Mouse (Mus musculus) adrenal gland, postnatal 4 days (tissue): ENCODE measurements around the gene Gm16181. TPM values are rescaled to one million over a fixed set of nuclear protein-coding genes. Genes with fewer than 3 reads are reported as not detected.
"Not testable (repeated sequence)": the region's sequence is repeated elsewhere in the genome, so short reads cannot be mapped to it uniquely, and the experiment has no call there.

Experiments used
- DNase-seq, 2 experiments: peaks; one replicate each; pipeline ENCODE4 v3.0.0; 2021 to 2022; ENCODE audit warnings: low spot score in 2 of 2, mixed read lengths in 2 of 2
- total RNA-seq, 2 experiments: library from RNA; stranded (reverse); gene quantifications; 2 replicates each; pipeline ENCODE4 v1.2.3; 2021

Gm16181 gene
- total RNA-seq, 2 experiments from 2014 or later, result not detected

DNA sequence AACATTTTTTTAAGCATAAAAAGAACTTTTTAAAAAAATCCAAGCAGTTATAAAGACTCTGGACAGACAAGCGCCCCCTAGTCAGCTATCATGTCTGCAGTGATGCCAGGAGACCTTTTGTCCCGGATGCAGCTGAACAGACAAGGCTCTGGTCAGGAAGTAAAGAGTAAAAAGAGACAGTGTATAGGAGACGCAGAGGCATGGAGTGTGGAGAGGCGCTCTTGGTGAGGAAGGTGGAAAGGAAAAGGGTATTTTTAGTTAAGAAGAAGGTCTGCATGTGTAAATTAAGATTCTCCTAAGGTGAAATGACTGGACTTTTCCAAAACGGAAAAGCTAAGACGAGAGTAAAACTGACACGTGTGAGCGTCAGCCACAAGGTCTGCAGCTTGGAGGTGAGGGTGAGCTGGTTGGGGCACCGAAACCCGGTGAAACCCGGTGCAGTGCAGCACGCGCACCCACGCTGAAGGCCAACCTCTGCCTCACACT is 6.0 kb downstream of the Gm16181 start:
- DNase-seq, result no peak

GRCm38 (mm10) chr17:35231022-35231421 is 10.4 kb downstream of the Gm16181 start:
- no peak for DNase-seq

- peak; percentile 76 to 77 for DNase-seq
These were observed 11.4 kb downstream of the Gm16181 start for GRCm38 (mm10) chr17:35232043-35232442.

DNA sequence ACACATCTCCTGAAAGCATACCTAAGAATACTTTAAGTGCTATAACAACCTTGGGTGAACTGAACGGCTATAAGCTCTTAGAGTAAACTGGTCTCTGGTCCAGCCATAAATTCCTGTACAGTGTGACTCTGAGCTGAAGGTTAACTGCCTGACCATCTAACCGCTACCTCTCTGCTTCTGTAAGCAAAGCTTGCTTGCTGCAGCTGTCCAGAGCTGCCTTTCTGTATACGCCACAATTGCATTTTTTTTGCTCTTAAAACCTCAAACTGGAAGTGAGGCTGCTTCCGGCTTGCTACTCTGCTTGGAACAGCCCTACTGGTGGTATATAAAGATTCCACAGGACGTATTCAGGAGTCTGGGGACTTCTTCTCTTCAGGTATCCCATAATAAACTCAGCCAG is 12.0 kb downstream of the Gm16181 start:
- DNase-seq, result no peak

DNA sequence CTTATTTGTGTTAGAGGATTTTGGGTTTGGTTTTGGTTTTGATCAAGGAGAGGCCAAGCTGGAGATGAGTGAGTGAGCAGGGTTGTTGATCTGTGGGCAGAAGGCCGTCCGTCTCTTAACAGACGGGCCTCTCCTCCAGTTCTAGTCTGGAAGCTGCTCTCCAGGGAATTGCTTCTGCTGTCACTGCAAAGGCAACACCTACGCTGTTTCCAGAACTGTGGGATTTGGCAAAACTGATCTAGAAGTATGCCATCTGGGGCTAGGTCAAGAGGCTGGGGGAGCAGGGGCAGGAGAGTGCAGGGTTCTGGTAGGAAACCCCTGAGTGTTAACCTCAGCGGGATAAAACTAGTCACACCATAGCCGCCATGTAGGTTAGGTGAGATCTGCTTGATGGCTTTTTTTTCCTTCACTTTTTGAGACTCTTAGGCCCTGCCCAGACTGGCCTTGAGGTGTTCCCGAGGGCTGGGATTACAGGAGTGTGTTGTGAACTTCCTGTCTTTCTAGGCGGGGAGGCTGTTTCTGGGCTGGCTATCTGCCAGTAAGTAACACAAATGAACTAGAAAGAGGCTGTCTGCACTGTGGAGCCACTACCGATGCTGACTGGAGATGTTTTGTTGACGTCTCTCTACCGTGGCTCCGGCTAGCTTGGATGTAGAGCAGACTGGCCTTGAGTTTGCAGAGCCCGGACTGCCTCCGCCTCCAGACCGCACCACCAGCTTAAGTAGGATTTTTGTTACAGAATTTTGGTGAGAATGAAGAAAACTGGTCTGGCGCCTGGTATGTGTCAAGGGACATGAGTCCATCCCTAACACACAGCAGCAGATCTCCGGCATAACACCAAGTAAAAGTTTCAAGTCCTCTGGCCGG is 12.7 kb downstream of the Gm16181 start, which contains the start of gene Atp6v1g2:
TSS of gene Atp6v1g2 (plus strand) at position 547 of the 867 bp plus-strand sequence.
- no peak for DNase-seq

GRCm38 (mm10) chr17:35234090-35234489 is 13.5 kb downstream of the Gm16181 start:
- DNase-seq, result not testable (repeated sequence)

- no peak for DNase-seq
These were observed 14.3 kb downstream of the Gm16181 start for GRCm38 (mm10) chr17:35234903-35235302.

DNA sequence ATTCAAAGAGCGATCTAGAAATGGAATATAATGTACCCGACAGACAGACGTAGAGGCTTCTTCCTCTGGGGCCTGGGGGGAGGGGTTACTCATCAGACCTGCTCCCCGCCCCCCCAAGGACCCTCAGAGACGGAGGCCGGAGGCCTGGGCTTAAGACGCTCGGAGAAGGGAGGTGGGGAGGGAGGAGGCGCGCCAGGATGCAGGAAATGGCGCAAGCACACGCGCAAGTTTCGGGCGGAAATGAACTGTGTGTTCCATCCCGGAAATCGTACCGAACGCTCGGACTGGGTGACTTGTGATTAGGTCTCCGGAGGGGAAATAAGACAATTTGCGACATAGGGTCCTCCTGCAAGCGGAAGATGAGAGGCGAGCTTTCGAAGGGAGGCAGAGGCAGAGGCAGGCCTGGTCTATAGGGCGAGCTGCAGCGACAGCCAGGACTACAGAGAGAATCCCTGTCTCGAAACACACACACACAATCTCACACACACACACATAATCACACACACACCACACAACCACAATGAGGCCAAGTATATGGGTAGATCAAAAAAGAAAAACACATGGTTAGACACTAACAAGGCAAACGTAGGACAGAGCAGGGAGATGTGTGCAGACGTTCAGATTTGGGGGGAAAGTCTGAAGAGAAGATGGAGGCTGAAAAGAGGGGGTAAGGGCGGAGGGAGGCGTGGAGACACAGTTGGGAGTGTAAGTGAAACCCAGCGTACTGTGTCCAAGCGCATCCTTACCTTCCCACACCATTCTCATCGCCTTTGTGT is 15.2 kb downstream of the Gm16181 start, which contains the start of gene Nfkbil1:
TSS of gene Nfkbil1 (minus strand) at position 179 of the 776 bp plus-strand sequence.
- peak; percentile 60 to 81 for DNase-seq

- DNase-seq, result peak; percentile 95
These were observed 15.7 kb downstream of the Gm16181 start for GRCm38 (mm10) chr17:35236390-35236746.

GRCm38 (mm10) chr17:35236996-35237395 is 16.4 kb downstream of the Gm16181 start:
- no peak for DNase-seq

- DNase-seq, result no peak
These were observed 16.9 kb downstream of the Gm16181 start for GRCm38 (mm10) chr17:35237504-35237903.

DNA sequence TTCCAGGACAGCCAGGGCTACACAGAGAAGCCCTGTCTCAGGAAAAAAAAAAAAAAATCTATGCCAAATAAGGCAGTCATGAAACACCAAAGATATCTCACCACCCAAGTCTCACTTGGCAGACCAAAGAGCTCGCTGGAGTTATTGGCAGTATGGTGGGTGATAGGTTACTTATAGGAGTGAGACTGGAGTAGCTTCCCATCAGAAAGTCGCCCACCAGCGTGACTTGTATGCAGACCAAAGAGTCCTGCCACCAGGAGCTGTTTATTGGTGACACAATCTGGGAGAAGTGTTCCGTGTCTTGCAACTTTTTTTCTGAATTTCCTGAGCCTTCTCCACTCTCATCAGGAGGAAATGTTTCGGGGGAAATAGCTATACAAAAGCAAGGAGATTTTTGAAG is 19.1 kb downstream of the Gm16181 start:
- DNase-seq, result no peak

GRCm38 (mm10) chr17:35240384-35241304 is 20.0 kb downstream of the Gm16181 start:
- DNase-seq, result no peak

GRCm38 (mm10) chr17:35241305-35242014 is 20.8 kb downstream of the Gm16181 start, which contains the start of gene Ddx39b:
Ddx39b (plus strand) TSS chr17:35241746.
- DNase-seq, result peak; percentile 84 to 91

DNA sequence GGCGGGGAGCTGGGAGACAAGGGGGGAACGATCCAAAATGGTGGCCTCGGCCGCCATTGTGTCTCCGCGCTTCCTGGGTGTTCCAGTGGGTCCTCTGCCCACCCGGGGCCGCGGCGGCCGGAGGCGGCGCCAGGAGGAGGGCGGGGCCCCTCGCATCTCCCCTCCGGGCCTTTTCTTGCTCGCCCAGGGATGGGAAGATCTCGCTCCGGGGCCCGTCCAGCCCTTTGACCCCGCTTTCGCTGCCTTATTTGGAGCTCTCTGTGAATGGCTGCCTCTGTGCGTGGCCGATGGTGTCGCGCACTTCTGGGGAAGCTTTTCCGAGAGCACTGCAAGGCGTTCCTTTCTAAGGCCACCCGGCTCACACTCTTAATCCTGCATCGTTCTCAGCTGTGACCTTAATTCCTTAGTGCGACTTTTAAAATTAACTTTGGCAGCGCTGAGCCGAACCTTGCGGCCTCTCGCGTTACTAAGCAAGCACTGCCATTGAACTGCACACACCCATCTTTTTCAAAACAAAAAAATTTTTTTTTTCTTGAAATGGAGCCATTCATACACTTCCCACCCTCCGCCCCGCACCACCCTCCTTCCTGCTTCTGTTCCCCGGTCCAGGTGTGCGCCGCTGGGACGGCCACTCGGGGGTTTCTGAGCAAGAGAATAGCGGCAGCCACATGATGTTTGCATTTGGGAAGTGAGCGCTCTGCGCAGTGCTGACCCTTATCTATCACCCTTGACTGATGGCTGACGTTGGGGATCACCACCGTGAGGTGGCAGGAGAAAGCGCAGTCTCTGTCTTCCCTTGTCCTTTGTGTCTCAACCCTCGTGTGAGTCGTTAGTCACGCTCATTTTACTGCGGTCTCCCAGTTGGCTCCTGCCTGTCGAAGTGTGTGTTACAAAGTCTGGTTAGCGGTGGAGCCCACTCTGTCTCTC is 21.6 kb downstream of the Gm16181 start:
- DNase-seq, result no peak

- DNase-seq, result no peak
These were observed 22.5 kb downstream of the Gm16181 start for GRCm38 (mm10) chr17:35243086-35243485.

DNA sequence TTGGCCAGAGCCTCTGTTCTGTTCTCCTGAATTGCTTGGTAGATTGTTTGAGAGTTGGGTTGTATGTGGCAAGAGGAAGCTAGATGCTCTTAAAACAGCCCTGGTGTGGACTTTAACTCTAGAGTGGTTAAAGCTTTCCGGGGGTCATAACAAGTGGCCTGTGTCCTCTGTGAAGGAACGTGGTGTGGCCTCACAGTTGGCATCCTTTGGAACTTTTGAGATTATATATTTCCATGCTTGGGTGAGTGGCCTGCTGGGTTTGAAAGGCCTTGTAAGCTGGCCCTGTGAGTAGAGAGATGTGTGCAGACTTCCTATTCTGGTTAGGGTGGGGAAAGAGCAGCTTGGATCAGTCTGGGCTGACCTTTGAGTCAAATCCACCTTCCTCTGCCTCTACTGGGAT is 24.4 kb downstream of the Gm16181 start:
- no peak for DNase-seq

DNA sequence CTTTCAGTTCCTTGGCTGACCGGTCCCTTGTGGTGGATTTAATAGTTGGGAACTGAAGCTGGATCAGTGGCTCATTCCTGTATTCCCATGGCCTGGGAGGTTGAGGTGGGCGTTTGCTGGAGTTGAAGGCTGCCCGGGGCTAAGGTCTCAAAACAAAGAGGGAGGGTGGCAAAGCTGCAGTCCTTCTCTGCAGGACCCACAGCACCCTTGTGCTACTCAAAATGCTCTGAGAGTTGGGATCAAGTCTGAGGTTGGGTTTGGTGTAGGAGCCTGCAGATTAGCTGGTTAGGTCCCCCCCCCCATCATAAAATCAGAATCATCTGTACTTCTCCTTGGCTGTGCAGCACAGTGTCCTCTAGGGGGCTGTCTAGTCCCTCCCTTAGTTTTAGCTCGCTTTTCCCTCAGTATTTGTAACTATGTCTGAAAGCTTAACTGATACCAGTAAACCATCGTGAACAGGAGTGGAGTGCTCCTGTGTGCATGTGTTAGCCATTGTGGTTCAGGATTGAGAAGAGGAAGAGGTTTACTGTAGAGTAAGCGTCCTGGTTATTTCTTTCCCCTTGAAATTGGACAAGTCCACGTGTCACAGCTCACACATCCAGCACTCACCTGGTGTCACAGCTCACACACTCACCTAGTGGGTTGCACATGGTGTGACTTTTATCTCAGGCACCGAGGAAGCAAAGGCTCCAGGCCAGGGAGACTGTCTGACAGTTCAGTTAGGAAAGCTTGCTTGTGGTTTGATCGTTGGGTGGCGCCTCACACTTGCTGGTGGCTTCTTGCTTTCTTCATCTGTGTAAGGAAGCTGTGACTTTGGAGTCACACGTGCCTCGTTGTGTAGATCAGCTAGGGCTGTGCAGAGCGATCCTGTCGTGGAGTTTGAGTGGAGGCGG is 25.3 kb downstream of the Gm16181 start:
- DNase-seq, result no peak
